Comparison of ENCODE assay signal across 22 mouse cellular contexts in the genomic region with DNA sequence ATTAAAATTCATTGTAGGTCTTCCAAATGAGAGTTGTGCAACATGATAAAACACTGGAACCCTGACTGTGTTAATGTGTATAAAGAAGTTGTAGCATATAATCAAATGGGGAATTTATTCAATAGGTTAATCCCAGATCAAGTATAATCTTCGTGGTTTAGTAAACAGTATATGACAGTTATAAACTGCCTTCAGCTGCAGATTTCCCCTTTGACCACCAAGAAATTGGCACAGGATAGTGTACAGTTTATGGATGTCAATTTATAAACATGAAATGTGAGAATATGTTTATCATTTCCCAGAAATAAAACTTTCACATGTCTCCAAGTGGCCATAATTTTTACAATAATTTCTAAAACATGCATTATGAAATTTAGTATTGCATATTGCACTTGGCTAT.
A peak's percentile ranks its signal among the peaks of the same experiment; 100 is the strongest.
DNase-seq lines count a peak whose midpoint lies in the region; ATAC-seq and TF ChIP-seq lines count a peak whose summit lies in the region.
"Had no signal": no experiment of that assay in that cellular context is flagged by ENCODE, and none has a peak within 500 bp of the region (broad histone marks: within the 10 kb centered on the region; RNA-seq: fewer than 3 reads in every experiment).

No protein-coding gene starts in this region.

- peak; percentile 47 for DNase-seq in lung, embryonic 14.5 days
- no peak for DNase-seq in lung, postnatal 14 days
- DNase-seq in 3T3-L1 (ENCODE audit: low read depth, low spot score) (peak; percentile 32), NIH3T3 (ENCODE audit: low read depth) (peak; percentile 39)
- DNase-seq in stomach, postnatal 0 days (ENCODE audit: low spot score), result no peak
- no peak for DNase-seq in right cerebral cortex, postnatal 14 days
- DNase-seq: adrenal gland, adult 2 months; adrenal gland, postnatal 14 days; cerebellum, adult 11 months; gastrocnemius, adult 2 months; gastrocnemius, postnatal 25 days; heart, adult 18-20 months; heart, postnatal 10 days; heart, postnatal 36 days had no signal

- ATAC-seq in lung, embryonic 14.5 days (ENCODE audit: insufficient read depth), result peak; percentile 54; the same call in 1 of the 2 replicates
- ATAC-seq in stomach, postnatal 0 days (ENCODE audit: low FRiP score, low TSS enrichment), result no peak; the same call in 1 of the 2 replicates

- no peak overlapping the region for H3K27ac ChIP-seq in lung, embryonic 14.5 days (ENCODE audit: low read depth)
- H3K27ac ChIP-seq in stomach, postnatal 0 days (replicated peaks), result no peak overlapping the region
- H3K27ac ChIP-seq: embryonic facial prominence, embryonic 12.5 days; embryonic facial prominence, embryonic 15.5 days; gastrocnemius, adult 2 months; heart, embryonic 15.5 days; hindbrain, embryonic 10.5 days; hindbrain, embryonic 13.5 days had no signal

- WGBS in lung, embryonic 14.5 days, result 13% methylated on average over 1 of the region's 1 CpGs
- WGBS in stomach, postnatal 0 days, result 15% methylated on average over 1 of the region's 1 CpGs

- no peaks in the 10 kb centered on the region for H3K36me3 ChIP-seq in lung, embryonic 14.5 days (ENCODE audit: insufficient read depth)
- H3K36me3 ChIP-seq in stomach, postnatal 0 days (ENCODE audit: control insufficient read depth, insufficient read depth, low read length), result no peaks in the 10 kb centered on the region
- H3K36me3 ChIP-seq: embryonic facial prominence, embryonic 12.5 days; embryonic facial prominence, embryonic 15.5 days; heart, embryonic 12.5 days; heart, embryonic 15.5 days; hindbrain, embryonic 10.5 days; hindbrain, embryonic 13.5 days had no signal

- H3K27me3 ChIP-seq in lung, embryonic 14.5 days (ENCODE audit: insufficient read depth, low read length), result no peaks in the 10 kb centered on the region
- no peaks in the 10 kb centered on the region for H3K27me3 ChIP-seq in stomach, postnatal 0 days (ENCODE audit: control insufficient read depth, insufficient read depth, low read length)
- H3K27me3 ChIP-seq: embryonic facial prominence, embryonic 12.5 days; embryonic facial prominence, embryonic 15.5 days; heart, embryonic 12.5 days; heart, embryonic 15.5 days; hindbrain, embryonic 13.5 days; Patski had no signal

- H3K9ac ChIP-seq in lung, embryonic 14.5 days, result no peak overlapping the region
- no peak overlapping the region for H3K9ac ChIP-seq in stomach, postnatal 0 days (ENCODE audit: low read length)
- H3K9ac ChIP-seq: embryonic facial prominence, embryonic 12.5 days; embryonic facial prominence, embryonic 15.5 days; forebrain, postnatal 0 days; heart, embryonic 12.5 days; heart, embryonic 15.5 days; hindbrain, embryonic 13.5 days had no signal

- TF ChIP-seq CTCF in lung, embryonic 14.5 days (IDR thresholded peaks at IDR 0.05; ENCODE audit: low read depth), result no peak
- TF ChIP-seq CTCF in stomach, postnatal 0 days (IDR thresholded peaks at IDR 0.05; ENCODE audit: low read depth), result no peak

- no peaks in the 10 kb centered on the region for H3K9me3 ChIP-seq in lung, embryonic 14.5 days (ENCODE audit: low read depth, low read length)
- H3K9me3 ChIP-seq in stomach, postnatal 0 days (ENCODE audit: control insufficient read depth, low read length), result no peaks in the 10 kb centered on the region
- H3K9me3 ChIP-seq: embryonic facial prominence, embryonic 12.5 days; embryonic facial prominence, embryonic 15.5 days; heart, embryonic 12.5 days; heart, embryonic 15.5 days; hindbrain, embryonic 10.5 days; hindbrain, embryonic 13.5 days had no signal

- H3K4me3 ChIP-seq in lung, embryonic 14.5 days (ENCODE audit: low read depth, low read length), result no peak overlapping the region
- H3K4me3 ChIP-seq in stomach, postnatal 0 days (ENCODE audit: low read depth, low read length), result no peak overlapping the region
- H3K4me3 ChIP-seq: embryonic facial prominence, embryonic 12.5 days; embryonic facial prominence, embryonic 15.5 days; gastrocnemius, adult 2 months; heart, embryonic 12.5 days; heart, embryonic 15.5 days; hindbrain, embryonic 10.5 days; hindbrain, embryonic 13.5 days had no signal

- H3K4me1 ChIP-seq in lung, embryonic 14.5 days (ENCODE audit: insufficient read depth), result no peaks in the 10 kb centered on the region; the same call in 1 of the 2 replicates
- no peaks in the 10 kb centered on the region for H3K4me1 ChIP-seq in stomach, postnatal 0 days (replicated peaks; ENCODE audit: control insufficient read depth, insufficient read depth)
- H3K4me1 ChIP-seq: embryonic facial prominence, embryonic 12.5 days; embryonic facial prominence, embryonic 15.5 days; heart, embryonic 12.5 days; heart, embryonic 15.5 days; hindbrain, embryonic 10.5 days; hindbrain, embryonic 13.5 days had no signal

- no peak overlapping the region for H3K4me2 ChIP-seq in lung, embryonic 14.5 days
- no peak overlapping the region for H3K4me2 ChIP-seq in stomach, postnatal 0 days (replicated peaks; ENCODE audit: low read depth)
- H3K4me2 ChIP-seq: embryonic facial prominence, embryonic 12.5 days; embryonic facial prominence, embryonic 15.5 days; heart, embryonic 12.5 days; heart, embryonic 15.5 days; hindbrain, embryonic 13.5 days had no signal

- peak; percentile 36 for TF ChIP-seq EP300 in stomach, postnatal 0 days (optimal IDR thresholded peaks at IDR 0.05)

Comparison
In these comparisons a context has a peak if more than half of its experiments do, and no peak if none do; other contexts are left out.
1. DNase-seq: peak in lung, embryonic 14.5 days (single experiment), 3T3-L1 (single experiment) and NIH3T3 (single experiment); none in lung, postnatal 14 days (single experiment), stomach, postnatal 0 days (single experiment) and right cerebral cortex, postnatal 14 days (single experiment).